Mouse (Mus musculus): ENCODE measurements around the gene A930004D18Rik.

A930004D18Rik gene

GRCm38 (mm10) chr2:18034371-18035250, 2.9 kb downstream of the A930004D18Rik start:
- DNase-seq: no peak

GRCm38 (mm10) chr2:18033166-18034108, 4.1 kb downstream of the A930004D18Rik start:
- DNase-seq: no peak

GRCm38 (mm10) chr2:18032538-18032895, 5.0 kb downstream of the A930004D18Rik start:
- DNase-seq: peak; percentile 39

- peak; percentile 82 for DNase-seq
Observed at GRCm38 (mm10) chr2:18031831-18032537, 5.6 kb downstream of the A930004D18Rik start.

GRCm38 (mm10) chr2:18031271-18031821, 6.2 kb downstream of the A930004D18Rik start:
- DNase-seq: peak; percentile 69

GRCm38 (mm10) chr2:18030581-18030980, 7.0 kb downstream of the A930004D18Rik start:
- no peak for DNase-seq

- no peak for DNase-seq
Observed at GRCm38 (mm10) chr2:18029656-18030055, 7.9 kb downstream of the A930004D18Rik start.

- DNase-seq: peak; percentile 98
Observed at GRCm38 (mm10) chr2:18028140-18029021, 9.2 kb downstream of the A930004D18Rik start.

GRCm38 (mm10) chr2:18027448-18028139, 9.9 kb downstream of the A930004D18Rik start:
- peak; percentile 97 for DNase-seq

- DNase-seq: peak; percentile 75
Observed at GRCm38 (mm10) chr2:18026116-18026947, 11.2 kb downstream of the A930004D18Rik start.

GRCm38 (mm10) chr2:18025781-18026115, 11.8 kb downstream of the A930004D18Rik start:
- DNase-seq: no peak

- no peak for DNase-seq
Observed at GRCm38 (mm10) chr2:18025116-18025515, 12.4 kb downstream of the A930004D18Rik start.

GRCm38 (mm10) chr2:18022886-18023285, 14.7 kb downstream of the A930004D18Rik start:
- DNase-seq: no peak

- no peak for DNase-seq
Observed at GRCm38 (mm10) chr2:18019122-18019521, 18.4 kb downstream of the A930004D18Rik start.

GRCm38 (mm10) chr2:18017321-18017720, 20.2 kb downstream of the A930004D18Rik start:
- no peak for DNase-seq

- no peak for DNase-seq
Observed at GRCm38 (mm10) chr2:18016639-18017038, 20.9 kb downstream of the A930004D18Rik start.

- no peak for DNase-seq
Observed at GRCm38 (mm10) chr2:18015581-18015980, 22.0 kb downstream of the A930004D18Rik start.

- DNase-seq: no peak
Observed at GRCm38 (mm10) chr2:18012866-18013265, 24.7 kb downstream of the A930004D18Rik start.

GRCm38 (mm10) chr2:18011226-18011625, 26.3 kb downstream of the A930004D18Rik start:
- no peak for DNase-seq

- no peak for DNase-seq
Observed at GRCm38 (mm10) chr2:18005137-18005536, 32.4 kb downstream of the A930004D18Rik start.

All from kidney, postnatal 10 days (tissue).